Mouse (Mus musculus) kidney, embryonic 14.5 days (tissue): ENCODE measurements at regions not wholly inside any gene's neighbourhood (a gene's known extent, or its start where the extent isn't known, plus 50 kb on each side); places are given as distances from the start of the nearest gene placed in this dataset.

Source experiments
- ATAC-seq: fragments of 200-750 bp; cut with Nextera tagmentation; 2 replicates; pipeline ENCODE4 v1.8.0; 2017; ENCODE audit warnings: moderate number of reproducible peaks, mild to moderate bottlenecking, moderate TSS enrichment, moderate library complexity; ENCODE audit not compliant: low FRiP score, low TSS enrichment
- H3K27ac ChIP-seq: fragments of 300-500 bp; sonication (generic); 2 replicates; pipeline ENCODE4 v1.5.1; 2014; ENCODE audit warnings: low read depth, mild to moderate bottlenecking, low read length, moderate library complexity, mixed read lengths
- H3K27me3 ChIP-seq: fragments of 300-500 bp; sonication (generic); 2 replicates; pipeline ENCODE4 v1.6.1; 2014; ENCODE audit warnings: mild to moderate bottlenecking, low read length; ENCODE audit not compliant: control insufficient read depth, insufficient read depth
- H3K36me3 ChIP-seq: fragments of 300-500 bp; sonication (generic); 2 replicates; pipeline ENCODE4 v1.6.1; 2014; ENCODE audit warnings: low read length, mixed read lengths; ENCODE audit not compliant: control insufficient read depth, insufficient read depth
- H3K4me1 ChIP-seq: fragments of 300-500 bp; sonication (generic); 2 replicates; pipeline ENCODE4 v1.6.1; 2014; ENCODE audit warnings: low read length, mixed read lengths; ENCODE audit not compliant: control insufficient read depth, insufficient read depth
- H3K4me2 ChIP-seq: fragments of 300-500 bp; sonication (generic); replicated peaks from 2 replicates; pipeline ENCODE4 v1.6.1; 2014; ENCODE audit warnings: low read depth, mild to moderate bottlenecking, low read length
- H3K4me3 ChIP-seq: fragments of 300-500 bp; sonication (generic); 2 replicates; pipeline ENCODE4 v1.5.1; 2014; ENCODE audit warnings: mild to moderate bottlenecking, low read length
- H3K9ac ChIP-seq: fragments of 300-500 bp; sonication (generic); 2 replicates; pipeline ENCODE4 v1.6.1; 2014; ENCODE audit warnings: low read depth, mild to moderate bottlenecking, low read length, moderate library complexity
- H3K9me3 ChIP-seq: fragments of 300-500 bp; sonication (generic); 2 replicates; pipeline ENCODE4 v1.6.1; 2016; ENCODE audit warnings: low read length; ENCODE audit not compliant: control insufficient read depth
- WGBS: fragments of 180-500 bp; shearing (Covaris S2); extraction: QIAGEN DNeasy Blood & Tissue Kit; methylation state at CpG from one replicate; pipeline ENCODE4 v1.1.7; 2014; 5-methylcytosine and 5-hydroxymethylcytosine counted together

DNA sequence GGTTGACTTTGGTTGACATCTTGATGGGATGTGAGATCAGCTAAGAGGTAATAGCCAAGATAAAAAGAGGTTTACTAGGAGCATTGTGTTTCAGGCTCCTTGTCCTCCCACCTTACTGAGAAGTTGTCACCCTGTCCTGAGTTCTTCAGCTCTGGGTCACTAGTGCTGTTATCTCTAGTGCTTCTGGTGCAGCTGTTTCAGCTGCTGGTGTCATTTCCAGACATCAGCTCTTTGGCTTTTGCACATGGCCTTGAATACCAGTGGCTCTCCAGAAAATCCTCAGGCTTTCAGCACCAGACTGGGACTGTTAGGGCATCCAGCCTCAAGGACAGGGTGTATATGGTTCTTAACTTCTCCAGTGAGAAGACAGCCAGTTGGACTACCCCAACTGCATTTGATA, 697.9 kb upstream of the Ncam2 start:
- H3K27me3 ChIP-seq = no peaks in the 10 kb centered on the region
- H3K9me3 ChIP-seq = no peaks in the 10 kb centered on the region
- H3K27ac ChIP-seq = no peak overlapping the region
- H3K4me1 ChIP-seq = no peaks in the 10 kb centered on the region
- ATAC-seq = no peak
- no peak overlapping the region for H3K9ac ChIP-seq
- H3K36me3 ChIP-seq = no peaks in the 10 kb centered on the region
- H3K4me3 ChIP-seq = no peak overlapping the region
- H3K4me2 ChIP-seq = no peak overlapping the region

DNA sequence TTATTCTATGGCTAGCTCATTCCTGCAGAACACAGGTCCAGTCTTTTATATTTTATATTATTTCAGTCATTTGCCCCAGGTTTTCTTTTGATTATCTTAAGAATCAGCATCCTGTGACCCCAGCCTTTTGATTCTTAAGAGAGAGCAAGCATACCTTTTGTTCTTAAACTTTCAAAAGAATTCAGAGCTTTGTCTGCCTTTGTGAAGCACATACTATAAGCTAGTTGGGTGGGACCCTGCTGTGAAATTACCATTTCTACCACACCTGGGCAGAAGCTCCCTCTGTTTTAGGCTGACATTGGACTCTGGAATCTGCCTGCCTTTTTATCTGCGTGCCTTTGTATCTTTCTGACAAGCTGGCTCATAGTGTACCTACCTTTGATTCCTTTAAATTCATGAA, 697.2 kb upstream of the Ncam2 start:
- H3K9ac ChIP-seq = no peak overlapping the region
- H3K27me3 ChIP-seq = no peaks in the 10 kb centered on the region
- H3K36me3 ChIP-seq = no peaks in the 10 kb centered on the region
- H3K4me2 ChIP-seq = no peak overlapping the region
- H3K4me3 ChIP-seq = no peak overlapping the region
- 67% methylated on average over 1 of the region's 1 CpGs for WGBS
- H3K4me1 ChIP-seq = no peaks in the 10 kb centered on the region
- no peaks in the 10 kb centered on the region for H3K9me3 ChIP-seq
- H3K27ac ChIP-seq = no peak overlapping the region
- ATAC-seq = no peak

DNA sequence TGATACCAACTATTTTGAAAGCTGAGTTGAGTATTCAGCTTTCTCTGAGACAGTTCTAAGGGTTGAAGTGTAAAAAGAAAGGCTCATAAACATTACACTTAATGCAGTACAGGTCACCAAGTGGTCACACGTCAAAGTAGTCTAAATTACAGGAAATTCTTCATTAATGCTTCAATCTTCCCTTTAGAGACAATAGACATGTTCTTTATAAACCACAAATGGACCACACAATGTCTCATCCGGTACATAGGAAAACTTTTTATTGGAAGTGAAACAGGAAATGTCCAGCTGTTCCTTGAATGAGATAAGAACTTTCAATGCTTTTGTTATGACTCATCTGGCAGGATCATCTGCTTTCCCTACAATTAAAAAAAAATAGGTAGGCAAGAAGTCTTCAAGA, 687.8 kb upstream of the Ncam2 start:
- peak; percentile 60; the same call in 1 of the 2 replicates for ATAC-seq
- Histone ChIP-seq H3K27me3 (no peaks in the 10 kb centered on the region), H3K36me3 (no peaks in the 10 kb centered on the region), H3K4me1 (no peaks in the 10 kb centered on the region), H3K4me3 (no peak overlapping the region), H3K9ac (no peak overlapping the region), H3K9me3 (no peaks in the 10 kb centered on the region), H3K27ac (no peak overlapping the region), H3K4me2 (no peak overlapping the region)
- 45% methylated on average over 2 of the region's 2 CpGs for WGBS

DNA sequence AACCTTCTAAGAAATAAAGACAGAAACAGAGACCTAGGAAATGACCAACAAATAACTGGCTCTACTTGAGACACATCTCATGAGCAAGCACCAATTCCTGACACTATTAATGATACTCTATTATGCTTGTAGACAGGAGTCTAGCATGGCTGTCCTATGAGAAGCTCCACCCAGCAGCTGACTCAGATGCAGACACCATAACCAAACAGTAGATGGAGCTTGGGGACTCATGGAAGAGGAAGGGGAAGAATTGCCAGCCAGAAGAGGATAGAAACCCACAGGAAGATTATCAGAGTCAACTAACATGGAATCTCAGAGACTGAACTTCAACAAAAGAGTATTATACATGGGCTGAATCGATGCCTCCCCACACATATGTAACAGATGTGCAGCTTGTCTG, 662.5 kb upstream of the Ncam2 start:
- Histone ChIP-seq H3K9me3 (no peaks in the 10 kb centered on the region), H3K27ac (no peak overlapping the region), H3K9ac (no peak overlapping the region), H3K4me1 (no peaks in the 10 kb centered on the region), H3K36me3 (no peaks in the 10 kb centered on the region), H3K27me3 (no peaks in the 10 kb centered on the region), H3K4me3 (no peak overlapping the region), H3K4me2 (no peak overlapping the region)
- no peak for ATAC-seq
- WGBS = 71% methylated on average over 1 of the region's 1 CpGs

DNA sequence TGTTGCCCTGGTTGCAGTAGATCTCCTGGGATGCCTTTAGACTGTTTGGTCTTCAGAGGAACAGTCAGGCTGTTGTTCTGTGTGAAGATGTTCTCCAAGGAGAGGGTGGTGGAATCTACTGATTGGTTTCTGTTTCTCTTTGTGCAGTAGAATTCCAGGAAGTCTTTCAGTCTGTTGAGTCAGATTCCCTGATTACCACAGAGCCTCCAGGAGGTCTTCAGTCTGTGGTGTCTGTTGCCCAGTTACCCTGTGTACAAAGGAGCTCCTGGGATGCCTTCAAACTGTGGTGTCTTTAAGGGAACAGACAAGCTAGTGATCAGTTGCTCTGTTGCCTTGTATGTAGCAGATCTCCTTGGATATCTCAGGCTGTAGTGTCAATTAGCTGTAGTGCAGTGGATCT, 653.9 kb upstream of the Ncam2 start:
- Histone ChIP-seq H3K36me3 (no peaks in the 10 kb centered on the region), H3K9ac (no peak overlapping the region), H3K9me3 (no peaks in the 10 kb centered on the region), H3K4me3 (no peak overlapping the region), H3K4me1 (no peaks in the 10 kb centered on the region), H3K27ac (no peak overlapping the region), H3K4me2 (no peak overlapping the region), H3K27me3 (no peaks in the 10 kb centered on the region)
- ATAC-seq = no peak

DNA sequence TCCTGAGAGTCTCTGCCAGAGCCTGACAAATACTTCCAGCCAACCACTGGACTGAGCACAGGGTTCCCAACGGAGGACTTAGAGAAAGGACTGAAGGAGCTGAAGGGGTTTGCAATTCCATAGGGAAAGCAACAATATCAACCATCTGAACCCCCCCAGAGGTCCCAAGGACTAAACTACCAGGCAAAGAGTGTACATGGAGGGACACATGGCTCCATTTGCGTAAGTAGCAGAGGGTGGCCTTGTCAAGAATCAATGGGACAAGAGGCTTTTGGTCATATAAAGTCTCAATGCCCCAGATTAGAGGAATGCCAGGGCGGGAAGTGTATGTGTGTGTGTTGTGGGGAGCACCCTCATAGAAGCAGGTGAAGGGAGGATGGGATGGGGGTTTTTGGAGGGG, 633.4 kb upstream of the Ncam2 start:
- Histone ChIP-seq H3K9ac (no peak overlapping the region), H3K4me3 (no peak overlapping the region), H3K9me3 (no peaks in the 10 kb centered on the region), H3K4me2 (no peak overlapping the region), H3K27ac (no peak overlapping the region), H3K36me3 (no peaks in the 10 kb centered on the region), H3K4me1 (no peaks in the 10 kb centered on the region), H3K27me3 (no peaks in the 10 kb centered on the region)
- ATAC-seq = no peak
- WGBS = 80% methylated on average over 3 of the region's 3 CpGs

DNA sequence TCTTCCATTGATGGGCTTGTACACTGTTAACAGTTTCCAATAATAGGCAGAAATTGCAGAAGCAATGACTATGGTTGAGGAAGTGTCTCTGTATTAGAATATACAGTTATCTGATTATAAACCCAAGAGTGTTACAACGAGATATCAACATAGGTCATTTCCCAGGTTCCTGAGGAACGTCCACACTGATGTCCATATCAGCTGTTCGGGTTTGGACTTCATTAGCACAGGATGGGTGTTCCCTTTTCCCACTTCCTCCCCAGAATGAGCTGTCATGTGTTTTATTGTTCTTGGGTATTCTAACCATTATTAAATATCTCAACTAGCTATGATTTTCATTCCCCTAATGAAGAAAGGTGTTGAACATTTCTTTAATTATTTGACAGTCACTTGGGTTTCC, 613.2 kb upstream of the Ncam2 start:
- Histone ChIP-seq H3K4me2 (no peak overlapping the region), H3K9ac (no peak overlapping the region), H3K27ac (no peak overlapping the region), H3K27me3 (no peaks in the 10 kb centered on the region), H3K4me3 (no peak overlapping the region), H3K9me3 (no peaks in the 10 kb centered on the region), H3K4me1 (no peaks in the 10 kb centered on the region), H3K36me3 (no peaks in the 10 kb centered on the region)
- no peak for ATAC-seq
- 74% methylated on average over 3 of the region's 3 CpGs for WGBS

DNA sequence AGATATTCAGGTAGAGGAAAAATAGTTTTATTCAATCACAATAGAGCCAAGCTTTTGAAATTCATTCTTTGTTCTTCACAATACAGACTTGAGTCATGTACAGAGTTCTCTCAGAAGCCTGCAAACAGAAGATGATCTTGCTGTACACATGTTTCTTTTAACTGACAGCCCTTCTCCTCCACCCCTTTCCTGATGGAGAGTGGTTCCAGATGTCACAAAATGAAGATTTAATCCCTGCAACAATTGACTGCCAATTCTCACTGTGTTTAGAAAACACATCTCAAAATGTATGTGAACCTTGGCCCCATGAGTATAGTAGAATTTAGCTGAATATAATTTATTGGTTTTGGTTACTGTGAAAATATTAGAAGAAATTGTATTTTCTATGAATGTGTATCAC, 596.6 kb upstream of the Ncam2 start:
- no peak for ATAC-seq
- Histone ChIP-seq H3K9me3 (no peaks in the 10 kb centered on the region), H3K4me2 (no peak overlapping the region), H3K27ac (no peak overlapping the region), H3K36me3 (no peaks in the 10 kb centered on the region), H3K4me3 (no peak overlapping the region), H3K27me3 (no peaks in the 10 kb centered on the region), H3K9ac (no peak overlapping the region), H3K4me1 (no peaks in the 10 kb centered on the region)
